Mouse (Mus musculus) embryonic facial prominence, embryonic 10.5 days (tissue): ENCODE data around the gene Actr3. TPM values are rescaled to one million over a fixed set of nuclear protein-coding genes. Genes with fewer than 3 reads are reported as not detected.
A peak's percentile ranks its signal among the peaks of the same experiment; 100 is the strongest.

ENCODE experiments used
- DNase-seq: peaks from one replicate; pipeline ENCODE4 v3.0.0-alpha.2; 2017; ENCODE audit warnings: low spot score
- H3K27ac ChIP-seq: fragments of 300-500 bp; sonication (generic); replicated peaks from 2 replicates; pipeline ENCODE4 v1.5.1; 2016; ENCODE audit warnings: mild to moderate bottlenecking
- H3K27me3 ChIP-seq: fragments of 300-500 bp; sonication (generic); replicated peaks from 2 replicates; pipeline ENCODE4 v1.6.1; 2016; ENCODE audit warnings: low read depth, mild to moderate bottlenecking; ENCODE audit not compliant: poor library complexity, severe bottlenecking
- H3K36me3 ChIP-seq: fragments of 300-500 bp; sonication (generic); replicated peaks from 2 replicates; pipeline ENCODE4 v1.6.1; 2016; ENCODE audit warnings: mild to moderate bottlenecking, moderate library complexity
- H3K4me1 ChIP-seq: fragments of 300-500 bp; sonication (generic); 2 replicates; pipeline ENCODE4 v1.6.1; 2016
- H3K4me3 ChIP-seq: fragments of 300-500 bp; sonication (generic); 2 replicates; pipeline ENCODE4 v1.5.1; 2016; ENCODE audit warnings: mild to moderate bottlenecking, moderate library complexity
- H3K9me3 ChIP-seq: fragments of 300-500 bp; sonication (generic); 2 replicates; pipeline ENCODE4 v1.6.1; 2016; ENCODE audit warnings: mild to moderate bottlenecking
- WGBS: fragments of 180-500 bp; shearing (Covaris S2); methylation state at CpG from one replicate; pipeline ENCODE4 v1.1.7; 2016; 5-methylcytosine and 5-hydroxymethylcytosine counted together
- polyA plus RNA-seq: library from polyadenylated mRNA; unstranded; fragments of >200 nt; fragmentation: Nextera tagmentation; extraction: Ambion mirVana; gene quantifications from 2 replicates; pipeline ENCODE4 v1.2.1, GENCODE M21; 2016

The Actr3 gene
- polyA plus RNA-seq, 1 experiment from 2014 or later = 227 TPM

GRCm38 (mm10) chr1:125388370-125388769, 47.2 kb downstream of the Actr3 start:
- no peaks in the 10 kb centered on the region for H3K9me3 ChIP-seq

GRCm38 (mm10) chr1:125386217-125386616, 49.3 kb downstream of the Actr3 start:
- WGBS = 64% methylated on average over 7 of the region's 7 CpGs
- H3K27me3 ChIP-seq = no peaks in the 10 kb centered on the region
- no peak overlapping the region for H3K27ac ChIP-seq
- H3K36me3 ChIP-seq = peaks cover 2% of the 10 kb centered on the region
- H3K9me3 ChIP-seq = no peaks in the 10 kb centered on the region
- H3K4me1 ChIP-seq = peaks cover 14% of the 10 kb centered on the region
- no peak for DNase-seq
- H3K4me3 ChIP-seq = no peak overlapping the region

More at GRCm38 (mm10) chr1:125388370-125388769, 47.2 kb downstream of the Actr3 start:
- no peaks in the 10 kb centered on the region for H3K27me3 ChIP-seq
- DNase-seq = no peak
- WGBS = 24% methylated on average over 3 of the region's 3 CpGs
- H3K36me3 ChIP-seq = peaks cover 20% of the 10 kb centered on the region
- no peak overlapping the region for H3K4me3 ChIP-seq
- no peak overlapping the region for H3K27ac ChIP-seq
- peaks cover 14% of the 10 kb centered on the region for H3K4me1 ChIP-seq

- no peak for DNase-seq
- H3K27me3 ChIP-seq = no peaks in the 10 kb centered on the region
- 59% methylated on average over 6 of the region's 6 CpGs for WGBS
- H3K36me3 ChIP-seq = no peaks in the 10 kb centered on the region
- no peak overlapping the region for H3K4me3 ChIP-seq
- H3K27ac ChIP-seq = no peak overlapping the region
- H3K9me3 ChIP-seq = no peaks in the 10 kb centered on the region
- H3K4me1 ChIP-seq = peaks cover 11% of the 10 kb centered on the region
These were observed 52.9 kb downstream of the Actr3 start for GRCm38 (mm10) chr1:125382622-125383021.

GRCm38 (mm10) chr1:125378889-125379288, 56.6 kb downstream of the Actr3 start:
- Histone ChIP-seq H3K27ac (no peak overlapping the region), H3K9me3 (no peaks in the 10 kb centered on the region), H3K4me3 (no peak overlapping the region), H3K4me1 (no peaks in the 10 kb centered on the region), H3K27me3 (no peaks in the 10 kb centered on the region), H3K36me3 (no peaks in the 10 kb centered on the region)
- no peak for DNase-seq
- 83% methylated on average over 3 of the region's 3 CpGs for WGBS

GRCm38 (mm10) chr1:125372855-125373254, 62.7 kb downstream of the Actr3 start:
- no peak for DNase-seq
- Histone ChIP-seq H3K9me3 (no peaks in the 10 kb centered on the region), H3K27me3 (no peaks in the 10 kb centered on the region), H3K27ac (no peak overlapping the region), H3K36me3 (no peaks in the 10 kb centered on the region), H3K4me1 (no peaks in the 10 kb centered on the region), H3K4me3 (no peak overlapping the region)
- 78% methylated on average over 5 of the region's 5 CpGs for WGBS

- no peaks in the 10 kb centered on the region for H3K36me3 ChIP-seq
- no peaks in the 10 kb centered on the region for H3K9me3 ChIP-seq
- 34% methylated on average over 6 of the region's 6 CpGs for WGBS
- no peaks in the 10 kb centered on the region for H3K4me1 ChIP-seq
- H3K4me3 ChIP-seq = no peak overlapping the region
- H3K27me3 ChIP-seq = no peaks in the 10 kb centered on the region
- H3K27ac ChIP-seq = no peak overlapping the region
- DNase-seq = peak; percentile 64
These were observed 64.7 kb downstream of the Actr3 start for GRCm38 (mm10) chr1:125370779-125371178.

- WGBS = 95% methylated on average over 4 of the region's 4 CpGs
- Histone ChIP-seq H3K27me3 (no peaks in the 10 kb centered on the region), H3K36me3 (no peaks in the 10 kb centered on the region), H3K4me1 (no peaks in the 10 kb centered on the region), H3K4me3 (no peak overlapping the region), H3K27ac (no peak overlapping the region), H3K9me3 (no peaks in the 10 kb centered on the region)
- DNase-seq = no peak
These were observed 70.0 kb downstream of the Actr3 start for GRCm38 (mm10) chr1:125365576-125365975.

- no peak for DNase-seq
- H3K4me3 ChIP-seq = no peak overlapping the region
- no peaks in the 10 kb centered on the region for H3K36me3 ChIP-seq
- H3K27ac ChIP-seq = no peak overlapping the region
- no peaks in the 10 kb centered on the region for H3K4me1 ChIP-seq
- no peaks in the 10 kb centered on the region for H3K27me3 ChIP-seq
- WGBS = 87% methylated on average over 4 of the region's 4 CpGs
- 0 out of 2 replicates have a peak, but pooled peaks cover 5% of the 10 kb centered on the region for H3K9me3 ChIP-seq
These were observed 84.0 kb downstream of the Actr3 start for GRCm38 (mm10) chr1:125351416-125352037.

GRCm38 (mm10) chr1:125350843-125351242, 84.7 kb downstream of the Actr3 start:
- Histone ChIP-seq H3K27ac (no peak overlapping the region), H3K4me1 (no peaks in the 10 kb centered on the region), H3K4me3 (no peak overlapping the region), H3K36me3 (no peaks in the 10 kb centered on the region), H3K9me3 (peaks cover 6% of the 10 kb centered on the region; the same call in 1 of the 2 replicates), H3K27me3 (no peaks in the 10 kb centered on the region)
- WGBS = 74% methylated on average over 5 of the region's 5 CpGs
- DNase-seq = no peak

- H3K36me3 ChIP-seq = no peaks in the 10 kb centered on the region
- no peak overlapping the region for H3K27ac ChIP-seq
- no peaks in the 10 kb centered on the region for H3K4me1 ChIP-seq
- no peak overlapping the region for H3K4me3 ChIP-seq
- peaks cover 13% of the 10 kb centered on the region; the same call in 1 of the 2 replicates for H3K9me3 ChIP-seq
- no peaks in the 10 kb centered on the region for H3K27me3 ChIP-seq
- no peak for DNase-seq
- 91% methylated on average over 9 of the region's 9 CpGs for WGBS
These were observed 89.7 kb downstream of the Actr3 start for GRCm38 (mm10) chr1:125345854-125346253.

- WGBS = 91% methylated on average over 6 of the region's 6 CpGs
- H3K9me3 ChIP-seq = peaks cover 11% of the 10 kb centered on the region; the same call in 1 of the 2 replicates
- H3K27ac ChIP-seq = no peak overlapping the region
- H3K4me3 ChIP-seq = no peak overlapping the region
- no peaks in the 10 kb centered on the region for H3K36me3 ChIP-seq
- H3K4me1 ChIP-seq = no peaks in the 10 kb centered on the region
- H3K27me3 ChIP-seq = no peaks in the 10 kb centered on the region
- no peak for DNase-seq
These were observed 90.1 kb downstream of the Actr3 start for GRCm38 (mm10) chr1:125345448-125345847.

GRCm38 (mm10) chr1:125343105-125343504, 92.4 kb downstream of the Actr3 start:
- Histone ChIP-seq H3K9me3 (peaks cover 8% of the 10 kb centered on the region; the same call in 1 of the 2 replicates), H3K4me3 (no peak overlapping the region), H3K36me3 (no peaks in the 10 kb centered on the region), H3K27me3 (no peaks in the 10 kb centered on the region), H3K27ac (no peak overlapping the region), H3K4me1 (no peaks in the 10 kb centered on the region)
- 81% methylated on average over 2 of the region's 2 CpGs for WGBS
- no peak for DNase-seq
